Mouse (Mus musculus): Measurements from ENCODE around the gene Zfp202.
"Not testable (repeated sequence)": the region's sequence is repeated elsewhere in the genome, so short reads cannot be mapped to it uniquely, and the experiment has no call there.

Zfp202 gene

DNA sequence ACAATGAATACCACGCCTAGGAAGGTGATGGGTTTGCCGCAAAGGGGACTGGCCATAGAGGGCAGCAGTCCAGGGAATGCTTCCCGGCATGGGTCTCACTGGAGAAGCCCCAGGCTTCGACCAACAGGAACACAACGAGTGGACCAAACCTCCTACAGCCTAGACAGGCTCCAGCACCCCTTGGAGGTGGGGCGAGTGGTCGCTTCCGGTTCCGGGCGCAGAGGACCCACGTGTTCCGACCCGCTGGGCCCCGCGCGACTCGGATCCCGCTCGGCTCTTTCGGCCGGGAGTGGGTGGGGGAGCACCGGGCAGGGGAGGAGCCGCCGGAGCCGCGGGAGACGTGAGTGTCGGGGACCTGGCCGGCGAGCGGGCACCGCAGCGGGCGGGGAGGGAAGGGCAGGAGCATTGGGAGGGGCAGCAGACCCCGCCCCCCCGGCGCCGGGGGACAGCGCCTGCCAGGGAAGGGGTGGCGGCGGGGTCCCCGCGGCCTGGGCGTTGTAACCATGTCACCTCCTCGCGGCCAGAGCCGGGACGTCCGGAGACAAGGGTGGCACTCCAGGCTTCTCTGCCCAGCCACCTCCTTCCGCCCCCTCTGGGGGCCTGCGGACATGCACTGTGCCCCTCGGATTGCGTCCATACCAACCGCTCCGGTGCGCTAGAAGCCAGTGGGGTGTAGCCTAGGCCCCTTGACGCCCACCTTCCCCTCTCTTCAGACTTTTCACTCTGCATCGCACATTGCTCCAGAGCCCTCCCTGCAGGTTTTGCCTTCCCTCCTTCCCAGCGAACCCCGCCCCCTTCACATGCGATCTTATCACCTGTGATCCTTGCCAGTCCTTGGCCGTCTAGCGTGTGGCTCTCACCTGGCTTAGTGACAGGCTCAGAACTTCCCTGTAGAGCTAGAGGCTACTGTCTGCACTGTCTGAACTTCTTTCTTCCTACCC, at the start of gene Zfp202:
TSS of gene Zfp202 (plus strand) at position 219 of the 941 bp plus-strand sequence.
- DNase-seq (ENCODE audit: low spot score) = peak; percentile 88

GRCm38 (mm10) chr9:40155118-40155644, 36.9 kb upstream of the Zfp202 start:
- DNase-seq (ENCODE audit: low spot score) = no peak

DNA sequence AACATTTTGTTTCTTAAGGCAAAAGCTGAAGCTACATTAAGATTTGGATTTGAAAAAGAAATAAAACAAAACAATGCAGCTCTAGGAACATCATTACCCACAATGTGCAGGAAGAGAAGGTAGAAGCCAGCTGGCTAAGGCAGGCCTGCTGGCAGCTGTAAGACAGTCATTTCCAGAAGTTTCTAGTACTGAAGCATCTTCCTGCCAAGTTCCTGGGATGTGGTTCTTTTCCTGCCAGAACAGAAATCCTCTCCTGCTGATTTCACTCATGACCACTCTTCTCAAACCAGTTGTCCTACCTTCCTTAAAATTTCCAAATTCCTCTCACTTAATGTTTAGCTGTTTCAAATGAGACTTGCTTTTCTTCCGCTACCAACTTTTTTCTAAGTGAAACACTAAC, 25.7 kb upstream of the Zfp202 start:
- DNase-seq (ENCODE audit: low spot score) = no peak

GRCm38 (mm10) chr9:40177017-40177416, 15.1 kb upstream of the Zfp202 start:
- no peak for DNase-seq (ENCODE audit: low spot score)

- no peak for DNase-seq (ENCODE audit: low spot score)
These were observed 11.5 kb upstream of the Zfp202 start, which contains the start of gene Olfr986 for GRCm38 (mm10) chr9:40180620-40181019. Olfr986 (plus strand) TSS chr9:40180920.

DNA sequence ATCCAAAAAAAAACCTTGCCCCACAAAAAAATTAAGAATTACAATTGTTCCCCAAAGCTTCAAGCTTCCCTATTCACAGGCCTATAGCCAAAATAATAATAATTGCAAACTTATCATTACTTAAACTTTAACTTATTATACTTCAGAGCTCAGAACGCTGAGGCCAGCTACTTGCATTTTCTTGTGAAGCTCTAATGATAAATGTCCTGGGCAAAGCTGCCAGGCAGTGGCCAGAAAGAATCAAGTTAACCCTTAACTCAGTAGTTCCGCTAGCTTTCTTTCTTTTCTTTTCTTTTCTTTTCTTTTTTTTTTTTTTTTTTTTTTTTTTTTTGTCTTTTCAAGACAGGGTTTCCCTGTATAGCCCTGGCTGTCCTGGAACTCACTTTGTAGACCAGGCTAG, 7.0 kb upstream of the Zfp202 start:
- not testable (repeated sequence) for DNase-seq (ENCODE audit: low spot score)

DNA sequence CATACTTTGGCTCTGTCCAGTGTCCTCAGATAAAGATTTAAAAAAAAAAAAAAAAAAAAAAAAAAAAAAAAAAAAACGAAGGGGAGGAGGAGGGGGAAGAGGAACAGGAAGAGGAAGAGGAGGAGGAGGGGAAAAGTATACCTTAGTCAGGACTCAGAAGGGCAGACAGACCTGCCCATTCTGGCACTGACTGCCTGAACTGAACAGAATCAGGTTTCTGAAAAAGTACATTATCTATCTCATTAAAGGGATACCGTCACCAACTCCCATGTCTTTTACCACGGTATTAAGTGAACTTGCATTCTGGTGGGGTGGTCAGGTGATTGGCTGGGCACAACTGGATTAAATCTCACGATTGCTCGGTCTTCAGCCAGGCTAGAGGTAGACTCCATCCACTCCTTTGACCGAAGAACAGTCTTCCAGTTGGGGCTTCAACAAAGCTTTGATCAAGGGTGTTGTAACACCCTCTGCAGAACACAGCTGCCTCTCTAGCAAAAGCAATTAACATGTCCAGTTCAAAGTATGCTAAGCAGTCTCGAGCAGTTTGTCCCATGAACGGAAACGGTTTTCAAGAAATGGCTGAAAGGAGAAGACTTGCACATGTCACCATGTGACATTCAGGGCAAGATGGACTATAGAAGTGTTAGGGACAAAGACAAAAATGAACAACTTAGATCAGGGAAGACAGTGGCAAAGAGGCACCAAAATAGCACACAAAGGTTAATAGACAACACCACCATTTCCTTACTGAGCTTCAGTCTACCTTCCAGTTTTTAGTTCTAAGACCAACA, 835 bp upstream of the Zfp202 start:
- DNase-seq (ENCODE audit: low spot score) = no peak

DNA sequence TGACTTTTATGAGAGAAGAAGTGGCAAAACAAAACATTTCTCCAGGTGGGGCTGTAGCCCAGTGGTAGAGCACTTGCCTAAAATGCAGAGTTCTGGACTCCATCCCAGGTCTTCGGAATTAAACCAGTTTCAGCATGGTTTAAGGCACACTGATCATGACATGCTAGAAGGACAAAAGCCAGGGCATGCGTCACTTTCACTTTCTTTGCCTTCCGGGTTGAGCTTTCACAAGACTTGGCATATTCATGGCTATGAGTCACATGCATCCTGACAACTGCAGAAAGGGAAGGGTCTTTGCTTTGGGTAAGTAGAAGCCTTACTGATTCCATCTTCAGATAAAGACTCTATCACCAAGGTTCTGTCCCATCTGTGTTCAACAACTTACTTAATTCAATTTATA, 3.9 kb downstream of the Zfp202 start:
- DNase-seq (ENCODE audit: low spot score) = peak; percentile 31

DNA sequence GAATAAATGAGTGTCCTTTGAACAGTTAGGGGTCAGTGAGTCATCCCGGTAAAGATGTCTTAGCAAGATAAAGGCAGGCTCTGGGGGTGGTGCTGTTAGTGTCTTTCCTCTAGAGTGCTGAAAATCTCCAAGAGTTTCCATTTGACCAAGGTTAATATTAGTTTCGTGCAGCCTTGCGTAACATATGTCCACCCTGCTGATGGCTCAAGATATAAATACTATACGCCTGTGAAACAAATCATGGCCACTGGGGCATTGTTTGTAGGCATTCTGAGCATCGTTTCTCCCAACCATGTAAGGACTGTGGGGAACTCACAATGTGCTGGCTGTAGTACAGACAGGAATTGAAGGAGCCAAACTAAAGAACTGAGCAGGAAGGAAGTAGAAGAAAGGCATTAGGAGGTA, 14.4 kb downstream of the Zfp202 start:
- DNase-seq (ENCODE audit: low spot score) = no peak

DNA sequence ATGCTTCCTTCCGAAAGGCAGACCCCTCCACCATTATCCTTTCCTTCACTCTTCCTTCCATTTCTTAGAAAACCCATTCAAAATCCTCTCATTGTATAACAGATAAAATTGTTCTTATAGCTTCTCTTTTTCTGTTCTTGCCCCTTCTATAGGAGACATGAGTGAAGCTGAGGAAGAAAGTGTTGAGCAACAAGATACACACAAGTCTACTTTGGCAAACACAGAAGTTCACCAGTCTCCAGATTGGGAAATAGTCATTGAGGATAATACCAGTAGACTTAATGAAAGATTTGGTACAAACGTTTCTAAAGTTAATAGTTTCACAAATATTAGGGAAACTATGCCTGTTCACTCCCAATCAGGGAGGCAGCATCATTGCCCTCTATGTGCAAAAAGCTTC, 18.6 kb downstream of the Zfp202 start:
- DNase-seq (ENCODE audit: low spot score) = no peak

- DNase-seq (ENCODE audit: low spot score) = no peak
These were observed 21.9 kb downstream of the Zfp202 start for GRCm38 (mm10) chr9:40214058-40214457.

DNA sequence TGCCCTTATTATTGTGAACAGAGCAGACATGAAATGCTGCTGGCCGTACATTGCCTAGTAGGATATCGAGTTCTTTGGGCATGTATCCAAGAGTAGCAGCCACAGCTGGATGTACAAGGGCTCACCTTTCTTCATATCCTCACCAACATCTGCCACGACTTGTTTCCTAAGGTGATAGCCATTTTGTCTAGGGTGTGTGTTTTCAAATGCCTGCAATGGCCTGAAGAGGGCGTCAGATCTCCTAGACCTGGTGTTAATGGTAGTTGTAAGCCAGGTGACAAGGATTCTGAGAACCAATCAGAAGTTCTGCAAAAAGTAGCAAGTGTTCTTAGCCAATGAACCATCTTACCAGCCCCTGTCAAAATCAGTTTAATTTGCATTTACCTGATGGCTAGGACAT, 24.5 kb downstream of the Zfp202 start:
- no peak for DNase-seq (ENCODE audit: low spot score)

- DNase-seq (ENCODE audit: low spot score) = no peak
These were observed 32.2 kb downstream of the Zfp202 start for GRCm38 (mm10) chr9:40224289-40224688.

- DNase-seq (ENCODE audit: low spot score) = peak; percentile 44
These were observed 36.0 kb downstream of the Zfp202 start for GRCm38 (mm10) chr9:40227874-40228789.

DNA sequence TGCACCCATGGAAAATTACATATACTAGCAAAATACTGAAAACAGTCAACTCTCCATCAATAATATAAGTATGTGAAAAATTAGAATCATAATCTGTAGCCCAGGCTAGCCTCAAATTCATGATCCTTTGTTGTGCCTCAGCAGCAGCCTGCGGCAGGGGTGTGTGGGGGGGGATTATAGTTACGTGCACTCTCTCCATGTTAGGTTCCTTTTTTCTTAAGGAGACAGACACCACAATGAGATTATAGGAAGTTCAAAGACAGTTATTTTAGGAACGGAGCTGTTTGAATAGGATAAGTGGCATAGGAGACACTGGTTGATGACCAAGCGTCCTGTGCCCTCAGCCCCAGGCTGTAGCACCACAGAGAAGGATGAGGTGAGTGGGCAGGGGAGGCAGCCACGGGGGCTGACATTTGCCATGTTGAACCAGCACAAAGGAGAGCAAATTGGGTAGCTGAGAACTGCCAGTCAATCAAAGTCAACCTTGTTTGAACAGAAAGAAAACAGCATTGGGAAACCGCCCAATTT, 36.8 kb downstream of the Zfp202 start:
- DNase-seq (ENCODE audit: low spot score) = no peak

DNA sequence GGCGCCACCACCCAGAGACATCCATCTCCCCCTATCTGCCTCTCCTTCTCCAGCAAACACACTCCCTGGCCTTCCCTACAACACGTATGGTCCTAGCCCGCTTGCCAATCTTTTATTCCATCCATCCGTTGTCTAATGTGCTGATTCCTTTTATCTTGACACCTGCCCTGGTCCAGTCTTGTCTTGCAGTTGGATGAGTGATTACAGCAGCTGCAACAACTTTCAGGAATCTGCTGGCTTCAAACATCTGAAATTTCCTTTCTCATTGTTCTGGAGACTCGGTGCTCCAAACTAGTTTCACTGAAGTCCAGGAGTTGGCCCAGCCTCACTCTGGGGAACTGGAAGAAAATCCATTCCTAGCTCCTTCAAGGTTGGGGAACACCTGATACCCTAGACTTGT, 37.4 kb downstream of the Zfp202 start:
- no peak for DNase-seq (ENCODE audit: low spot score)

DNA sequence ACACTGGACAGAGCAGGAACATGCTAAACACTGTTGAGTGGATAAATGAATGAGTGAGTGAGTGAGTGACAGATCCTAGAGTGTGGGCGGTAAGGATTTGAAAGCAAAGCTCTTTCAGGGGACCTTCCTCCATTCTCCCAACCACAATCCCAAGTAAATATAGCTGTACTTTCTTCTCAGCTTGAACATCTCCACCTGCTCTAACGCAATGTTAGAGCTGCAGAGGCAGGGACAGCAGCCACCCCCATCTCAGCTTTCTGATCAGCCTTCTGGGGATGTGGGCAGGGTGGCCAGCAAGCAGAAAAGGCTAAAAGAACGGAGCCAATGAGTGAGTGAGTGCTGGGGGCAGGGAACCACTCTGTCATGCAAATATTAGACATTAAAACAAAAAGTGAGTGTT, 38.9 kb downstream of the Zfp202 start:
- DNase-seq (ENCODE audit: low spot score) = no peak

GRCm38 (mm10) chr9:40234233-40235072, 42.3 kb downstream of the Zfp202 start:
- no peak for DNase-seq (ENCODE audit: low spot score)

- no peak for DNase-seq (ENCODE audit: low spot score)
These were observed 43.1 kb downstream of the Zfp202 start for GRCm38 (mm10) chr9:40235220-40235619.

DNA sequence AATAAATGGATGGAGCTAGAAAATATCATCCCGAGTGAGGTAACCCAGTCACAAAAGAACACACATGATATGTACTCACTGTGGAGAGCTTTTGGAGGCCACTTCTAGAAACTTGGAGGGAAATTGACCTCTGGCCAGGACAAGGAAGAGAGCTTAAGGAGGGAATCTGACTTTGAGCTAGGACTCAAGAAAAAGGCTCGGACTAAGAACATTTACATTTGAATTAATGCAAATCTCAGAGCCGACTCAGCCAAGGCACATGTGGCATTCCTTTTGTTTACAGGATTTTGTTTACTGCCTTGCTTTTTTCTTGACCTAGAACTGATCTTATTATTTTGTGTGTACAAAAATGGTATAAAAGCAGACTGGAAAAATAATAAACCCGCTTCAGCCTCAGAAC, 47.6 kb downstream of the Zfp202 start:
- DNase-seq (ENCODE audit: low spot score) = no peak
